Mouse (Mus musculus) hematopoietic stem cell, adult 5-6 weeks (primary cell): ENCODE measurements around the gene Wars. TPM values are rescaled to one million over a fixed set of nuclear protein-coding genes. Genes with fewer than 3 reads are reported as not detected.

Experiments
- ATAC-seq, 2 experiments: fragments of 125-278 bp in 1 of 2; replicated peaks in 1 of 2; 2 replicates each; pipeline ENCODE4 v1.8.0; 2016 to 2017; ENCODE audit warnings: inconsistent platforms in 2 of 2, mild to moderate bottlenecking in 2 of 2, moderate number of reproducible peaks in 2 of 2, low read depth in 1 of 2, moderate TSS enrichment in 1 of 2; ENCODE audit not compliant: low FRiP score in 2 of 2, poor library complexity in 2 of 2, severe bottlenecking in 2 of 2, insufficient read depth in 1 of 2, low TSS enrichment in 1 of 2
- total RNA-seq: library from RNA; stranded (forward); fragments of 172-1452, 232-1000 nt; gene quantifications from 2 replicates; pipeline ENCODE4 v1.2.3, GENCODE M21; 2017

The Wars gene
- 46.2 and 55.8 TPM in 2 replicates for total RNA-seq

DNA sequence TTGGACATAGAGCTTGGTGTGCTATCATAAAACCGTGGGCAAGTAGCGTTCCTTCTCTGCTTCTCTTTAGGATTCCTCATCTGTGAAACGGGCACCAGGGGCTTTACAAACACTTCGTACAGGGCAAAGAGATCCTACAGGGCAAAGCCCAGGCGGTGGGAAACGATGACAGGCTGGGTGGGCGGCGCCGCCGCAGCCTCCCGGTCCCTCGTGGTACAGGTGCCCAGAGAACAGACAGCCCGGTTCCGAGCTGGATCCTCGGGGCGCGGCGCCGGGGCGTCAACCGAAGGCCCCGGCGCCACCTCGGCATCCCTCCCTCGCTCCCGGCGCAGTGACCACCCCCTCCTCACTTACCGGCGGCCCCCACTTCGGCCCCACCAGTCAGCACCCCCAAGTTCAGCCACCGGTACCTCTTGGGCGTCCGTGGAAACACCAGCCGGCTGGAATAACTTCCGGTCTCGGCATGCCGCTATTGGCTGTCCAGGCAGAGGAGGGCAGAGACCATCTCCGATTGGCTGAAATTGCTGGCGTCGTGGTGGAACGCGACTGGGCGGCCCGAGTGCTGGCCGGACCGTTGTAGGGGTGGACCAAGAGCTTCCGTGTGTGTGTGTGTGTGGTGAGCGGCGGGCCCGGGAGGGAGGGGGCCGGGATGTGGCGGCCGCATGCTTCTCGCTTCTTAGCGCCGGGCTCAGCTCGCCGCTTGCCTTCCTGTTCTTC lies at the start of gene Wars:
TSS of gene Wars (minus strand) at position 460 of the 717 bp plus-strand sequence.
- ATAC-seq = peak; percentile 99 to 100

DNA sequence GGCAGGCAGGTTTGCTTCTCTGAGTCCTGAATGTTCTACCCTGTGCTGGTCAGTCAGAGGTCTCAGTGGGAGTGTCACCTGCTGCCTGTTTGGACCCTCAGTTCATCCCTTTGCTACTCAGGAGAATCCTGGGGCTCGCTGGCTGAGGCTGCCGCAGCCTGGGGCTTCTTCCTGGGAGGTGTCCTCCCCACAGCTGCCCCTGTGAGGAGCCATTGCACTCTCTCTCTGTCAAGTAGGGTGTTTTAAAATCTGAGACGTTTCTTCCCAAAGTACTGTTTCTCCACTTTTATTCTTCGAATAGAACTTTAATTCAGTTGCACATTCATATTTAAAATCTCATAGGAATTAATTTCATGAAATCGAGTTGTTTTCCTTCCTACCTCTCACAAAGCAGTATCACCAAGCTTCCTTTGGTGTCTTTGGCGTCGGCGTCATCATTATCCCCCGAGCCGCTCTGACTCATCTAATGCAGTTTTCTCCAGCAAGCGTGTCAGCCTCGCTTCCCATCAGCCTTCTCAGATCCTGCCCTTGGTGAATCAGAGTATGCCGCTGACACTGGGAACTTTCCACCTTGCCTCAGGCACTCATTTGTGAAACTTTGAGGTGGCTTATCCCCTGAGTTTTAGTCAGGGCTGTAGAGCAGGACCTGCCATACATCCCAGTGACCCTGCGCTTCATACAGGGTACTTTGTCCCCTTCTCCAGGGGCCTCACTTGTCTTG lies 48.4 kb upstream of the Wars start:
- no peak for ATAC-seq

DNA sequence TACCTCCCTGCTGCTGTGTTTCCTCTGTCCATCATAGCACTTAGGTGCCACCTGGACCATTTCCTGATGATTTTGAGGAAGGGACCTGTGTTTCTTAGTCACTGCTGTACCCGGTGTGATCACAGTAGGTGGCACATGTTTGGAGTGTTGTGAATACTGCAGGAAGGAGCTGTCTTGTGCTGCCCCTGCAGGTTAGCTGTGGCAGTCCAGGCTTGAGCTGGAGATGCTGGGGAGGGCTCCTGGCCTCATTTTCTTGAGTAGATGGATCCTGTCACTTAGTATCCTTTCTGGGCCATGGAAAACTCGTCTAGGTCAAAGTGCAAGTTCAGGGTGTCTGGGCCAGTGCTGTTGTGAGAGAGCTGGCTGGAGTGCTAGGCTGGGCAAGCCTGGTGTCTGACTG lies 47.3 kb upstream of the Wars start:
- no peak for ATAC-seq

DNA sequence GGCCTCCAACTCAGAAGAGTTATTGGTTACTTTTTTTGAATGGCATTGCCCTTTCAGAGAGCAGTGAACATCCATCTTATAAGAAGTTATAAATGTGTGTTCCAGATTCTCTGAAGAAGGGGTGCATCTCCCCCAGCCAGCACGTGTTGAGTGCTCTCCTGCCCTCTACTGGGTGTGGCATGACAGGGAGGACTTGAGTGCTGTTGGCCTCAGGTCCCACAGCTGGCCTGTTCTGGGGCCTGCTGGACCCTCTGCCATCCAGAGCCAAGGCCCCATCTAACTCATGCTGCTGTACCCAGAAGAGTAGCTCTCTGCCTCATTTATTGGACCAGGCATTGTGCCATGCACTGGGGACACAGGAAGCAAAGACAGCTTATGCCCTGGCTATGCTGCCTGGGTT lies 46.3 kb upstream of the Wars start:
- ATAC-seq = no peak

DNA sequence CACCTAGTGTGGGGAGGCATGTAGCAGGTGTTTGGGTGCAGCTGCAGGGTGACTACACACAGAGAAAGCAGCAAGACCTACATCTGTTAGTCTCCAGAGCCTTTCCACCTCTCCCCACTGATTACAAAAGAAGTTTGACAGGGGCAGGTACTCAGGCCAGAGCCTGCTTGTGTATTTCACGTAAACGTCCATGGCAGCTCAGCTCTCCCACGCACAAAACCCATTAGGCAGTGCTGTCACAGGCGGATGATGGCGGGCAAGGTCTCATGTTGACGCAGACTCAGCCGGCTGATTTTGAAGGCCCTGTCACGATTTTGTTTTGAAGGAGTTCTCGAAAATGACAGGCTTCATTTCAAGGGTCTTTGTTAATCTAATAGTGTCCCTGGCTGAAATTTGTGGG lies 45.3 kb upstream of the Wars start:
- no peak for ATAC-seq

DNA sequence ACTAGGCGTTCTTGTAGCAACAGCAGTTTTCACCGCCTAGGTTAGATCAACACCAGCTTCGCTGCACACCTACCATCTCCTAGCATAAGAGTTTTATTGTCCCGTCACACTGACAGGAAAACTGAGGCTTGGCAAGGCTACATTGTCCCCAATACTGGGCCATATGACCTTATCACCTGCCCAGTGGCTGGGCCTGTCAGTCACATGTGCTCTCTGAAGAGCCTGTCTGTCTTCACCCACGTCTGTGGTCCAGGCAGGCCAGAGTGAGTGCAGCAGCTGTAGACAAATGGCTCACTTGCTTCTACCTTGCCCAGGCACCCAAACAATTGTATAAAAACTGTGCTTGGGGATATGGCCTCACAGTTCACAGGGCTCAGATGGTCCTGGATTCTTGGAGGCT lies 44.9 kb upstream of the Wars start:
- ATAC-seq = no peak

DNA sequence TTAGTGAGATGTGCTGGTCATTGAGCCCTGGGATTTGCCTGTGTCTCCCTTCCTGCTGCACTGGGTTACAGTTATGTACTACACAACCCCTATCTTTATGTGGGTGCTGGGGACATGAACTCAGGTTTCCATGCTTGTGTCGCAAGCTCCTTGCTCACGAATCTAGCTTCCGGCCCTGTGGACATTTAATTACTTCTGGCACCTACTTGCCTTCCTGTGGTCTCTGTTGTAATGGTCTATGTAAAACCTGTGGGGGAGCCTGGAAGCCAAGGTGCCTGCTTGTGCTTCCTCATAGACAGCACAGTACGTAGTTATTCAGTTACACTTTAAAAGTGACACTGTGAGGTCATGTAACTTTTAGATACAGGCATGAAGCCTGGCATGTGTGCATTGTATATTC lies 43.5 kb upstream of the Wars start:
- ATAC-seq = peak; percentile 90 to 91

DNA sequence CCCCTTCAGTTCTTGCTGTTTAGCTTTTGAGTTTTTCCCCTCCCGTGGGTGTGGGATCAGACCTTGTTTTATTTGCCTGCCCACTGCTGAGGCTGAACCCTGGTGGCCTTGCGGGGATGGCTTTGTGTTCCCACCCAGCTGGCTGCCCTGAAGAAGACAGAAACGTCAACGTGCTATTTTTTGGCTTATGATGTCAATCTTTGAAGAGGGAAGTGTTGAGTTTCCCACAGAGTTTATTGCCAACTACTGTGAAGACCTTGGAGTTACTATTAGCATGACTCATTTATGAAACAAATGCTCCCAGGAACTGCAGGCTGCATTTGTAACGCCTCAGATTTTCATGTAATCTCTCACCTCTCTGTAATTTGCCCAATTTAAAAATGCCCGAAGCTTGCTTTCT lies 42.9 kb upstream of the Wars start:
- ATAC-seq = peak; percentile 6 to 30; a peak in 1 of 4 replicates

DNA sequence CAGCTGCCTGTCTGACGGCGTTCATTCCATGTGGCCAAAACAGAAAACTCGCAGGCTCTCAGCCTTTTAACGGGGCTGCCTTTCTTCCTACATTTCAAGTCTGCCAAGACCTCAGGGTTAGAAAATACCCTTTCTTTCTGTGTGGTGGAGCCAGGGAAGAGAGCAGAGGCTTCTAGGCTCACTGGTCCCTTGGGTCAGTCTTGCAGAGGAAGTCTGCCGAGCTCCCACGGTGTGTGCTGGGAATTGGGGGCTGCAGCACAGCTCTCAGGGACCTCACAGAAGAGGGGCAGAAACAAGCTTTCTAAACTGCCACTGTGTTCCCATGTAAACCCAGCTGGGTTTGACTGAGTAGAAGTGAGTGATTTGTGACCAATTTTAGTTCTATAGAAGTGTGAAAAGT lies 40.3 kb upstream of the Wars start:
- no peak for ATAC-seq

DNA sequence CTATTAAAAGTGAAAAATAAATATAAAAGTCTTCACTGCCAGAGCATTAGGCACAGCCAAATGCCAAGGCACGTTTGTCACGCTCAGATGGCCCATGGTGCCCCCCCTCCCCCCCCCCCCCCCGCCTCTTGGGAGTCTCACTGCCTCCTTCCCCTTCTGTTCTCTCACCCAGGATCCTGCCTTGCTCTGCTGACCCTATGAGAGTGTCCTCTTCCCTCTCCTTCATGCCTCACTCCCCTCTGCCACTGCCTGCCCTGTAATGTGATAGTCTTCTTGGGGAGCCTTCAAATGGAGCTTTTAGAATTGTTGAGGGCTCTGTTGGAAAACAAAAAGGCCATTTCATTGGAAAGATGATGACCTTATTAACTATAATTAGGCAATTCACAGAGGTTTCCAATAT lies 38.1 kb upstream of the Wars start:
- no peak for ATAC-seq

DNA sequence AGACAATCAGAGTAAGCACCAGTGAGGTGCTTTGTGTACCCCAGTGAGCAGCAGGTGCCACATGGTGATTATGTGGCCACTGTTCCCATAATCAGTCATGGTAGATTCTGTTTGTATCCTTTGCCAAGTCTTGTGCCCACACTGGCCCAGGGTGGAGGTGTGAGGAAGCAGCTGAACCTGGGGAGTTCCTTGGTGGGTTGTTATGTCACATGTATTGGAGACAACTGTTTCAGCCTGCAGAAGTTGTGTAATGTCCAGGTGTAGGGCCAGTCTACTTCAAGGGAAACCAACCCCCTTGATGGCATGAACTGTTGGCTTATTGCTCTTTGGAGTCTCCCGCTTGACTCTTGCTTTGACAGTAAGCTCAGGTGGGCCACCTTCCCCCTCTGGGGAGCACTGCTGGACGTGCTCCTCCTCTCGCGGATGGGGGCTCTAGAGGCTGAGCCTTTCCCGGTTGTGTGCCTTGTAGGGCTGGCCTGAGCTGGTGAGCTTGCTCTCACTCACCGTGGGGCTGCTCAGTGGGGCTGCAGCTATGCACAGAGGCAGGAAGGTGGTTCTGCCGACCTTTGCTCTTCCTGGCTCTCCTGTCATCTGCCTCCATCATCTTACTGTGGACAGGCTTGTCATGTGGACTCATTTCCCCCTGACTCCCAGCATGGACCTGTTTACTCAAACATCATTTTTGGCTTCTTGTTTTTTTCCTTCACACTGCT lies 37.5 kb upstream of the Wars start:
- ATAC-seq = peak; percentile 22 to 59

DNA sequence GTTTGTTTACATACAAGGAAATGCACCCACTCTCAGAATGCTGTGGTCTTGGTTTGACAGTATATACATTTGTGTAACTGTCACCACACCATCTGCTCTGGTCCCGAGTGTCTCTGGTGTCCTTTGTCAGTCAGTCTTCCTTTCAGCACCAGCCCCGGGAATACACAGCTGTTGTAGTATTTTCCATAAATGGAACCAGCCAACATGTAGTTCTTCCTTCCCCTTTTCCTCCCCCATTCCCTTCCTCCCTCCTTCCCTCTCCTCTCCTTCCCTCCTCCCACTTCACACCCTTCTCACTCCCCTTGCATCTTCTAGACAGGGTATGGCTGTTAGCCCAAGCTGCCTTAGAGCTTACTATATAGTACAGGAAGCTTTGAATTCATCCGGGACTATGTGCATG lies 35.5 kb upstream of the Wars start:
- ATAC-seq = no peak

DNA sequence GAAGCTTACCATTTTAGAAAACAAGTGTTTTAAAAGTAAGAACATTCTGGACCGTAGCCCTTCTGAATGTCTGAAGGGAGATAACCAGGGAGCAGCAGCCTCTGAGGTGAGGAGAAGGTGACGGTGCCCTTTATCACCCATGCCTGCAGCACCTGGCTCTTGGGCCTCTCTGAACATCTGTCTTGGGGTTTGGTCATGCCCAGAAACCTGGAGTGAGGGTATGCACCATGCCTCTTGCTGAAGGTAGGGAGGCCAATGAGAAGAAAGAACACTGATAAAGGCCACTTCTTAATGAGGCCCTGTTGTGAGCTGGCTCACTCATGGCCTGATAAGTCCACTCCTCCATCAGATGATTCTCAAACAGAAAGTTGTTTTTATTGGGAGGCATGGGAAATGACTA lies 34.3 kb upstream of the Wars start:
- ATAC-seq = no peak

DNA sequence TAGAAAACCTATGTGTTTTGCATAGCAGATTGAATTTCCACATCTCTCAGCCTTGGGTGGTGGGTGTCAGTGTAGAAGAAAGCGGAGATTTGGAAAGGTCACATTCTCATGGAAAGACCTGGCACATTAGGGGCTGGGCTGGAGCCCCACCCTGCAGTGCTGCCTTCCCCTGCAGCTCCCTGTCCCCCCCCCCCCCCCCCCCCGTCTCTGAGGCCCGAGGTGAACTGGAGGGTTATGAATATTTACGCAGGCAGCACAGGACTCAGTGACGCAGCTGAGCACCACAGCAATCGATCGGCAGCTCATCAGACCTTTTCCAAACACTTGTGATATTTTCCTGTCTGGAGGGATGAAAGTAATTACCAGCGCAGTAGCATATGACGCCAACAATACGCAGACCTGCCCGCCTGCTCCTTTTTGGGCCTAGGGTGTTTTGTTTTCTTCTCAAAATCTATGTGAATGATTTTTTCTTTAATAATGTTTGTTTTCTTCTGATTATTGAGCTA lies 32.7 kb upstream of the Wars start:
- no peak for ATAC-seq

DNA sequence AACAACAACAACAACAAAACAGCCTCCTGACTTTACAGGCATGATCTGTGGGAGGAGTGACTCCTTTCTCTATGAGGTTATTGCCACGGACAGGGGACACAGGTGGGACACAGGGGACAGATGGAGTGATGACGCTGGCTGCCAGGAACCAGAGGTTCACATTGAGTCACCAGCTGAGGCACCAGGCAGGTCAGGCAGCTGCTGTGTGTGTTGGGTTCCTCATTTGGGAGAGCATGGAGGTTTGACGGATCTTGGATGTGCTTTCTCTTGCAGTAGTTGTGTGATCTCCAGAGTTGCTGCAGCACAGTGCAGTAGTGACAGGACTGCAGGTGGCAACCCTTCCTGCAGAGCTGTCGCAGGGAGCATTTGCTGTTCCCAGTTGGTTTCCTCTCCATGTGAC lies 24.8 kb upstream of the Wars start:
- peak; percentile 30 to 64; a peak in 3 of 4 replicates for ATAC-seq

DNA sequence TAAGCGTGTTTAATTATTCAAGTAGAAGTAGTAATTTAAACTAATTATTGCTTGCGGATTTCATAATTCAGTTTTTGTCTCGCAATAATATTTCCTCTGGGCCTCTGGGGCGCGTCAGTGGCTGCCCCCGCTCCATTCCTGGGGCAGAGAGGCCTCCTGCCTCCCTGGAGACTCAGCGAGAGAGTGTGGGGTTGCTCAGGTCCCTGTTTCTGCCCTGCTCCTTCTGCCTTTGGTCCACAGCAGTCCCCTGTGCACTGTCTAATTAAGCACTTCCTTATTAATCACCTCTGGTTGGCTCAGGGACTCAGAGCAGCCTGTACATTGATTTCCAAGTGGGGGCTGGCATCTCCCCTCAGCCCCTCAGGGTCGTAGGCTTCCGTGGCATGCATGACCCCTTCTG lies 23.5 kb upstream of the Wars start:
- no peak for ATAC-seq

DNA sequence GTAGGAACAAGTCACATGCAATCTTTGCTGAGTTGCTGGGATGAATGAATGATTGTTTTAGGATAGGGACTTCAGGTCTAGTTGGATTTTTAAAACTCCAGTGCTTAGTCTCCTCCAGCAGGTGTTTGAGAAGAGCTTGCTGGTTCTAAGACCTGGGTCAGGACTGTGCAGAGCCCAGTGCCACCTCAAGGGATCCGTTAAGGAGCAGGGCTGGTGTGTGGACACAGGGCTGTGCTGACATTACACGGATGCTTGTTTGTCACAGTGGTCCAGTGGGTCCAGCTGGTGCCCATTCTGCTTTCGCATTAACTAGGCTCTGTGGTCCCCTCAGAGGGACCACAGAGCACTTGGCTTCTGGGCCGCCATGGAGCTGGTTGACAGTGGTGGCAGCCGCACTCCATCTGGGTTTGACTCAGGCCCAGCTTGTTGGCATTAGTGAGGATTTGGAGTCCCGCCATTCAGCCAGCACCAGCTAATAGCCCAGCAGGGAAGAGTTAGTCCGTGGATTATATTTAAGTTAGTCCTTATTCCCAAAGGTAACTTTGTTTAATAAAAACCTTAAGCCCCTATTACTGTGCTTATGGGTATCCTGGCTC lies 22.6 kb upstream of the Wars start:
- ATAC-seq = no peak

DNA sequence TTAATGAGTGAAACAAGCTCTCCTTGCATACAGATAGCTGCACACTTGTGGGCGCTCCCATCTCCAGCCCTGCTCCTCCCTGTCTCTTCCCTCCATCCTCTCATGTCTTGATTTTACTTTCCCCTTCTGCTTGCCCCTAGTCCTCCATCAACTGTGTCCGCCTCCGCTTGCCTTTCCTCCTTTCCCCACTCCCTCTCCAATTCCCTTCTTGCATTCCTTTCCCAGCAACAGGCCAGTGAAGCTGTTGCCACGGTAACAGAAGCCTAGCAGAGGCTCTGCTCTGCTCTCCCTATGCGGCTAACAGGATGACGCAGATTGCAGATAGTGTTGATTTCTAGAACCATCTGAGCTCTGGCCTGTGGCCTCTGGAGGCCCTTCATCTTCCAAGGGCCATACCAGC lies 21.9 kb upstream of the Wars start:
- ATAC-seq = no peak
